Mouse (Mus musculus) B cell, adult 2 months (primary cell): ENCODE measurements around the gene Tnik.

Source experiments
- DNase-seq, 2 experiments: peaks; one replicate each; pipeline ENCODE4 v3.0.0; 2022

The Tnik gene

DNA sequence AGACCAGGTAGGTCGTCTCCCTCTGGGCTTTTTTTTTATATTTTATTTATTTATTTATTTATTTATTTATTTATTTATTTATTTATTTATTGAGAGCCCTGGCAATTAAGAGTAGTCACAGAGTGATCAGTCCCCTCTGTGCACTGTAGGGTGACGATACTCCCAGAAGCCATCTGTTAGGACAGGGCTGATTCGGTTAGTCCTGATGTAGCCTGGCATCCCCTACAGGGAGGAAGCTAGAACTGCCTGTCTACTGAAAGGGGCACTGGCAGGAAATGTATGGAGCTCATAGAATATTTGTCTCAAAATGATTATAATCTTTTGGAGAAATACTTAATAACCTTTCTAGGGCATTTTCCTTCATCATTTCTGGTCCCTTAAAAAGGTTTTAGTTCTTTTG lies 147.3 kb downstream of the Tnik start:
- no peak for DNase-seq

GRCm38 (mm10) chr3:28415986-28416385 lies 153.0 kb downstream of the Tnik start:
- DNase-seq = no peak

- DNase-seq = no peak
Measured at GRCm38 (mm10) chr3:28417091-28417715, 154.2 kb downstream of the Tnik start.

GRCm38 (mm10) chr3:28420194-28420593 lies 157.2 kb downstream of the Tnik start:
- DNase-seq = no peak

GRCm38 (mm10) chr3:28420698-28421097 lies 157.7 kb downstream of the Tnik start:
- DNase-seq = no peak

- DNase-seq = no peak
Measured at GRCm38 (mm10) chr3:28421798-28422197, 158.8 kb downstream of the Tnik start.

- DNase-seq = no peak
Measured at GRCm38 (mm10) chr3:28422221-28422620, 159.2 kb downstream of the Tnik start.

GRCm38 (mm10) chr3:28425911-28426310 lies 162.9 kb downstream of the Tnik start:
- no peak for DNase-seq

GRCm38 (mm10) chr3:28431459-28431858 lies 168.4 kb downstream of the Tnik start:
- DNase-seq = no peak

DNA sequence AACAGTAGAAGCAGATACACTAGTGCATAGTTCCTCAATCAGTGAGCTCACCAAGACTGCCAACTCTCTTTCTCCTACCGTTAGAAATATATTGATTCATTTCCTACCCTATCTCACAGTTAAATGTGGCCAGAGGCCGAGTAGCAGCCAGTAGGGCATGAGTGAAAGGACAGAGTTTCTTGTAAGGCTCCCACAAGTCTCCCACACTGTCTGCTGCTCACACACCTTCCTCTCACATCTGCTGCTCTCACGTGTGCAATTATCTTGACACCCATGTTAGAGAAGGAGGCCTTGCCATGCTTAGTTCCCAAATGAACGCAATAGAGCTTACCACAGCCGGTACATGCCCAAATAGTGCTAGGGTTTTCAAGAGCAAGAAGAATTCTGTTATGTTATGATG lies 169.3 kb downstream of the Tnik start:
- DNase-seq = no peak

DNA sequence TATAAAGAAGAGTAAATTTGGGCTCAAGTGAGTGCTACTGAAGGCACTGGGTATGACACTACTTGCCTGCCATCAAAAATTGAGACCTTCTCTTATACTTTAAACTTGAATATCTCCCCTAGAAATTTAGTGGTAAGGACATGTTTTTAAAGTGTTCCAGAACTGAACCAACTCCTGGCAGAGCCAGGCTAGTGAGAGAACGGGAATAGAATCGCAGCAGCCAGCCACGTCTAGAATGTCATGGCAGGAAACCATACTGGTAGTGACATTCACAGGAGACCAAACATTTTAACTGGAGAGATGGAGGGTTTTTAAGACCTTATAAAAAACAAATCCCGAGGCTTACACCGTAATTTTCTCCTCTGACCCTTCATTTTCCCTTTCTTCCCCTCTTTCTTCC lies 172.5 kb downstream of the Tnik start:
- DNase-seq = no peak

- no peak for DNase-seq
Measured at GRCm38 (mm10) chr3:28437429-28437828, 174.4 kb downstream of the Tnik start.

DNA sequence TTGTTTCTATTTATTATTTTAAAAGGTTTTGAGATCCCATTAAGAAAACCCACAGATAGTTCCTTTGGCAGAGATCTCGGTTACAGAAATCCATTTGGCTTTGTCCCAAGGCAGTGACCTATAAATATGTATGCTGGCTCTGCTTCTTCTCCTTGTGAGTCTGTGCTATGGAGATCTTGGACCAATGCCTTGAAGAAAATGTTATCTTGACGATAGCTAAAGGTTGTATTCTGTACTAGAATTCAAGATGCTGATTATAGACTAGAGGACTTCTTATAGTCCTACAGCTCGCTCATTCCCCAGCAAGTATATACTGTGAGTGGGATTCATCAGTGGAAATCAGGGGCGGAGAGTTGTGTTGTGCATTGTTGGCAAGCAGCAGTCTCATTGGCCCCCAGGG lies 178.5 kb downstream of the Tnik start:
- DNase-seq = no peak

GRCm38 (mm10) chr3:28442116-28442515 lies 179.1 kb downstream of the Tnik start:
- DNase-seq = no peak

- no peak for DNase-seq
Measured at GRCm38 (mm10) chr3:28447950-28448349, 184.9 kb downstream of the Tnik start.

DNA sequence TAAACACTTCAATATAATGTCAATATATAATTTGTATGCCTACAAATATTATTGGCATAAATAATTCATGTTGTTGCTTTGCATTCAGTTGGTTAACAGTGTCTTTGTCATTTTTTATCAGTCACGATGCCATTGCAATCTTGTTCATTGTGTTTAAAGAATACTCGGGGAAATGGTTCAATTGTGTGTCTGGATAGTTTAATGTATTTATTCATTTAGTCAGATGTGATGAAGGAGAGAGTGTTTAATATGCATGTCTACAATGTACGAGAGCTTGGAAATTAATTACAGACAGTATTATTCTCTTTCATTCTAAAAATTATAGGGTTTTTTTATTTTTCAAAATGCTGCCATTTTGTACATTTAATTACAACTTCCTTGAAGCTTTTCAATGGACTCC lies 190.4 kb downstream of the Tnik start:
- DNase-seq = no peak

DNA sequence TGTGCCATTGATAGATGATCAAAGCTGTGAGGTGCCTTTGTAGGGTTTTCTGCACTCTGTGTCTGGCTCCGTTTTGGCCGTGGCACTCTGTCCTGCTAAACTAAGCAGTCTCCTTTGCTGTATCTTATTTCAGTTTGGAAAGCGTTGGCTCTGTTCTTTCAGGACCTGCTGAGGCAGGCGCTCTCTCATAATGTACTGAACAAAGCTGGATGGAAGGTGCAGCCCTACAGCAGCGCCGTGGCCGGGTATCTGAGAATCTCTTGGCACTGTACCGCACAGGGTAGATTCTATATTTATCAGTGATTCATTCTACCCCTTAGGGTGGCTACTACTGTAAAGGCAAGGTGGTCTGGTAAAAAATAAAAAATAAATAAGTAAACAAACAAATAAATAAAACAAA lies 193.8 kb downstream of the Tnik start:
- no peak for DNase-seq

DNA sequence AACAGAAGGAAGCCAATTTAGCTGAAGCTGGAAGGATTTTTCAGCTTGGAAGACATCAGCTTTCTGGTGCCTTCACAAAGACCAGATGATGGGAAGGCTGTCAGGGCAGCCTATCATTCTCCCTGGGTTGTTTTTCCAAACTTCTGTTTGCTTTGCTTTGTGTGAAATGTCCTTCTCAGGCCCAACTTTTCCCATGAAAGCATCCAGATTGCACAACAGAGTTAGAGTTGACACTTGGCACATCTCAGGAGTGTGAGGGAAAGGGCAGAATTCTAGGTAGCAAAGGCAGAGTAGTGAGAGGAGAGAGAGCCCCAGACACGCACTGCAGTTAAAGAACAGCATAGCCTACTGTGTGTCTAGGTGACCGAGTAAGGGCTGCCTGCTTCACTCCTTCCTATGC lies 194.5 kb downstream of the Tnik start:
- DNase-seq = no peak

GRCm38 (mm10) chr3:28466688-28467087 lies 203.7 kb downstream of the Tnik start:
- no peak for DNase-seq

GRCm38 (mm10) chr3:28467148-28467754 lies 204.2 kb downstream of the Tnik start:
- DNase-seq = no peak

DNA sequence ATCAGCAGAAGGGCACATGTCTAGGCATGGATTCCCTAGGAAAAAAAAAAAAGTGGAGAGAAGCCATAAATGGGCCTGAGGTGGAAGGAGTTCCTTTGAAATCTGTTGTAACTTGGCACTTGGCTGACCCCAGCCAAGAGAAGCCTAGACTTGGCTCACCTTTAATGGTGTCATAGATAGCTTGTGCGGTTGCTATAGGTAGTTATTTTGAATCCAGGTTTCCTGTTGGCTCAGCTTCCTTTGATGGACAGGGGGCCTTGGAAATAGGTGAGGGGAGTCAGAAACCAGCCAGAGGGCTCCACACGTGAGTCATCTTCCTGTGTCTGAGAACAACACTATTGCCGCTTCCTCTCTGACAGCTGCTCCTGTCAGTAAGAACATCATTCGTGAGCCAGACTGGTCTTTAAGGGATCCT lies 204.9 kb downstream of the Tnik start:
- DNase-seq = no peak

GRCm38 (mm10) chr3:28473439-28473838 lies 210.4 kb downstream of the Tnik start:
- no peak for DNase-seq

- DNase-seq = no peak
Measured at GRCm38 (mm10) chr3:28477373-28477772, 214.4 kb downstream of the Tnik start.

- no peak for DNase-seq
Measured at GRCm38 (mm10) chr3:28485716-28486115, 222.7 kb downstream of the Tnik start.

- DNase-seq = no peak
Measured at GRCm38 (mm10) chr3:28487418-28487817, 224.4 kb downstream of the Tnik start.
